Mouse (Mus musculus): Measurements from ENCODE around the gene Uvrag. TPM values are rescaled to one million over a fixed set of nuclear protein-coding genes. Genes with fewer than 3 reads are reported as not detected.

Gene Uvrag
- polyA plus RNA-seq, 1 experiment from 2014 or later, result 14.5 TPM

DNA sequence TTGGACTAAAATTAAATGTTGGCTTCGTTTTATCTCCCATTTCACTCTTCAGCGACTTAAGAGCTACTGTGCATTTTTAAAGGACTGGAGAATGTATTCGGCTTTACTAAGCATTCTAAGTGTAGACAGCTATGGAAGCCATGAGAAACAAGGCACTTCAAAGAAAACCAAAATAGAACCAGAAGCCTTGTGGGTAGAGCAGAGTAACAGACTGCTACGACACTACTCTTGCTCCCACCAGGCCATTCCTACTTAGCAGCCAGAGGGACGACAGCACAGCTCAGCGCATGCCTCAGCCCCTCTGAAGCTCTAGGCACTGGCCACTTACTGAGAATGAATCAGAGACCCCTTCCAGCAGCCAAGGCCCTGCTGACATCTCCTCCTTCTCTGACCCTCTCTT, 155.5 kb downstream of the Uvrag start:
- no peak overlapping the region for H3K27ac ChIP-seq (ENCODE audit: low read depth, low read length)

DNA sequence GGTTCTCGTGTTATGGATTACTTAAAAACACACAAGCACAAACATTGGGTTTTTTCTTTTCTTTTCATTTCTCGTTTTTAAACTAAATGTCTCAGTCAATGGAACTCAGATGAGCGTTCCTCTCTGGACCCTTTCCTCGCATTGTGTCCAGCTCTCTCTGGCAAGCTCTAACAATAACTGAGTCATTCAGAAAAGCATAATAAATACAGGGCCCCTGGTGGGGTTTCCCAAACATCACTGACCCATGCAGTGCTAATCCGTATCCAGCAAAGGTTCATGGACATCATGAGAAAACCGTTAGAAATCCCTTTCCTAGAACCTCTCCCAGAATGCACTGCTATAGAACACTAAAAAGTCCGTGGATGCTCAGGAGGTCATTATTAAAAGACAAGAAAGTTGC, 156.6 kb downstream of the Uvrag start:
- Histone ChIP-seq H3K27me3 (replicated peaks; ENCODE audit: control insufficient read depth, insufficient read depth, low read length) (no peaks in the 10 kb centered on the region), H3K4me2 (no peak overlapping the region), H3K4me3 (ENCODE audit: low read depth, low read length) (no peak overlapping the region), H3K27ac (ENCODE audit: low read depth, low read length) (no peak overlapping the region), H3K36me3 (ENCODE audit: control insufficient read depth, insufficient read depth, low read length) (peaks cover 2% of the 10 kb centered on the region; the same call in 1 of the 2 replicates), H3K9me3 (ENCODE audit: control insufficient read depth, low read length) (no peaks in the 10 kb centered on the region), H3K4me1 (replicated peaks; ENCODE audit: control insufficient read depth, insufficient read depth, low read length) (peaks cover 7% of the 10 kb centered on the region), H3K9ac (ENCODE audit: low read depth, low read length) (no peak overlapping the region)
- no peak for DNase-seq (ENCODE audit: low spot score)
- 81% methylated on average over 7 of the region's 7 CpGs for WGBS
- ATAC-seq (replicated peaks; ENCODE audit: low FRiP score), result no peak

More for the DNA sequence above, 155.5 kb downstream of the Uvrag start:
- H3K4me1 ChIP-seq (replicated peaks; ENCODE audit: control insufficient read depth, insufficient read depth, low read length), result peaks cover 7% of the 10 kb centered on the region
- H3K9ac ChIP-seq (ENCODE audit: low read depth, low read length), result no peak overlapping the region
- peaks cover 2% of the 10 kb centered on the region; the same call in 1 of the 2 replicates for H3K36me3 ChIP-seq (ENCODE audit: control insufficient read depth, insufficient read depth, low read length)
- H3K4me3 ChIP-seq (ENCODE audit: low read depth, low read length), result no peak overlapping the region
- DNase-seq (ENCODE audit: low spot score) (no peak), ATAC-seq (replicated peaks; ENCODE audit: low FRiP score) (no peak)
- H3K9me3 ChIP-seq (ENCODE audit: control insufficient read depth, low read length), result no peaks in the 10 kb centered on the region
- no peak overlapping the region for H3K4me2 ChIP-seq
- no peaks in the 10 kb centered on the region for H3K27me3 ChIP-seq (replicated peaks; ENCODE audit: control insufficient read depth, insufficient read depth, low read length)
- WGBS, result 81% methylated on average over 6 of the region's 6 CpGs

DNA sequence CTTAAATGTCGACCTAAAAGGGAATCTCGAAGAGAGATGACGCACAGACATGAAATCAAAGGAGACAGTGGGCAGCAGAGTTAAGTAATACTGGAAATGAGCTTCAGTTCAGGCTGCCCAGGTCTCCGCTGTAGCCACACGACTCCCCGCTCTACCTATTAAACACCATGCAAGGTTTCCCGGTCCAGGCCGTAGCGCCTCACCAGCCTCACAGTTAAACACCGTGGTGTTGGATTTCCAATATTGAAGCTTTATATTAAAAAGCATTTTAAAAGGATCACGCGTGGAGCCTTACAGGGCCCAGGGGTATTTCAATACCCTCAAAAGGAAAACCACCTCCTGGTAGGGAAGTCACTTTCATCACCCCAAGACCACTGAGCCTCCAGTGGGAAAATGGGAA, 157.9 kb downstream of the Uvrag start:
- Histone ChIP-seq H3K27ac (ENCODE audit: low read depth, low read length) (no peak overlapping the region), H3K4me2 (no peak overlapping the region), H3K27me3 (replicated peaks; ENCODE audit: control insufficient read depth, insufficient read depth, low read length) (no peaks in the 10 kb centered on the region), H3K4me3 (ENCODE audit: low read depth, low read length) (no peak overlapping the region), H3K4me1 (replicated peaks; ENCODE audit: control insufficient read depth, insufficient read depth, low read length) (peaks cover 7% of the 10 kb centered on the region), H3K36me3 (ENCODE audit: control insufficient read depth, insufficient read depth, low read length) (peaks cover 2% of the 10 kb centered on the region; the same call in 1 of the 2 replicates), H3K9ac (ENCODE audit: low read depth, low read length) (no peak overlapping the region), H3K9me3 (ENCODE audit: control insufficient read depth, low read length) (no peaks in the 10 kb centered on the region)
- DNase-seq (ENCODE audit: low spot score), result no peak
- ATAC-seq (replicated peaks; ENCODE audit: low FRiP score), result no peak
- 91% methylated on average over 12 of the region's 12 CpGs for WGBS

DNA sequence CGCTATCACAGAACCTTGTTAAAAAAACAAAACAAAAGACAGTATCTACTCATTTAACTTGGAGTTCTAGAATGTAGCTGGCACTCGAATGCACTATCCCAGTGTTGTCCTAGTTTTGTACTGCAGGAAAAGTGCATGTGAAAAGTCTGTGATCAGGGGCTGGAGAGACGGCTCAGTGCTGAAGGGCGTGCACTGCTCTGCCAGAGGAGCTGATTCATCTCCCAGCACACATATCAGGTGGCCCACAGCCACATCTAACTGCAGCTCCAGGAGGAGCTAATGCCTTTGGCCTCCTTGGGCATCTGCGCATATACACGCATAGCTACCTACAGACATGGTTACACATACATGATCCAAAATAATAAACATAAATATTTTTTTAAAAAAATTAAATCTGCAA, 159.5 kb downstream of the Uvrag start:
- WGBS, result 70% methylated on average over 6 of the region's 6 CpGs
- peaks cover 3% of the 10 kb centered on the region for H3K4me1 ChIP-seq (replicated peaks; ENCODE audit: control insufficient read depth, insufficient read depth, low read length)
- peak; percentile 56; the same call in 1 of the 2 replicates for ATAC-seq (replicated peaks; ENCODE audit: low FRiP score)

DNA sequence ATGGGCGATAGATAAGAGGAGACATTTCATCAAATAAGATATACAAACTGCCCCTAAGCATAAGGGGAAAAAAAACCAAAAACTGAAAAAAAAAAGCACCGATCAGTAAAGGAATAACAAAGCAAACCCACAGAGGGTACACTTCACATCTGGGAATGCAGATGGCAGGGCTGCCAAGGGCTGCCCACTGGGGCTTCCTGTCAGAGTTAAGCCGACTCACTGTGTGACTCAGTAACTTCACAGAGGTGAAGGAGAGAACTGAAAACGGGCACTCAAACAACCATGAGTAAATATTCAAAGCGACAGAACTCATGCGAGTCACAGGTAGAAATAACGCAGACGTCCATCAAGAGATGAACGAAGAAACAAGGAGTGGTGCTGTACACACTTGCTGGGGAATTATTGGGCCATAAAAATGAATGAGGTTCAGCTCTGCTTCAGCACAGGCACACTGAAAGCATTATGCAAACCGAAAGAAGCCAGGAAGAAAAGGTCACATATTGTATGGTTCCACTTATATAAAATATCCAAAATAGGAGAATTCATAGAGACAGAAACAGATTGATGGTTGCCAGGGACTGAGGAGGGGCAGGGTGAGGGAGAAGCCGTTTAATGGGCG, 164.0 kb downstream of the Uvrag start:
- Histone ChIP-seq H3K4me2 (no peak overlapping the region), H3K4me1 (replicated peaks; ENCODE audit: control insufficient read depth, insufficient read depth, low read length) (no peaks in the 10 kb centered on the region), H3K36me3 (ENCODE audit: control insufficient read depth, insufficient read depth, low read length) (no peaks in the 10 kb centered on the region), H3K9ac (ENCODE audit: low read depth, low read length) (no peak overlapping the region), H3K4me3 (ENCODE audit: low read depth, low read length) (no peak overlapping the region), H3K9me3 (ENCODE audit: control insufficient read depth, low read length) (no peaks in the 10 kb centered on the region), H3K27me3 (replicated peaks; ENCODE audit: control insufficient read depth, insufficient read depth, low read length) (no peaks in the 10 kb centered on the region), H3K27ac (ENCODE audit: low read depth, low read length) (no peak overlapping the region)
- ATAC-seq (replicated peaks; ENCODE audit: low FRiP score), result no peak
- 78% methylated on average over 12 of the region's 12 CpGs for WGBS
- DNase-seq (ENCODE audit: low spot score), result no peak

More for the DNA sequence above, 159.5 kb downstream of the Uvrag start:
- DNase-seq (ENCODE audit: low spot score), result no peak
- Histone ChIP-seq H3K27me3 (replicated peaks; ENCODE audit: control insufficient read depth, insufficient read depth, low read length) (no peaks in the 10 kb centered on the region), H3K4me3 (ENCODE audit: low read depth, low read length) (no peak overlapping the region), H3K9ac (ENCODE audit: low read depth, low read length) (no peak overlapping the region), H3K4me2 (no peak overlapping the region), H3K27ac (ENCODE audit: low read depth, low read length) (no peak overlapping the region), H3K36me3 (ENCODE audit: control insufficient read depth, insufficient read depth, low read length) (no peaks in the 10 kb centered on the region; the same call in 1 of the 2 replicates), H3K9me3 (ENCODE audit: control insufficient read depth, low read length) (no peaks in the 10 kb centered on the region)

DNA sequence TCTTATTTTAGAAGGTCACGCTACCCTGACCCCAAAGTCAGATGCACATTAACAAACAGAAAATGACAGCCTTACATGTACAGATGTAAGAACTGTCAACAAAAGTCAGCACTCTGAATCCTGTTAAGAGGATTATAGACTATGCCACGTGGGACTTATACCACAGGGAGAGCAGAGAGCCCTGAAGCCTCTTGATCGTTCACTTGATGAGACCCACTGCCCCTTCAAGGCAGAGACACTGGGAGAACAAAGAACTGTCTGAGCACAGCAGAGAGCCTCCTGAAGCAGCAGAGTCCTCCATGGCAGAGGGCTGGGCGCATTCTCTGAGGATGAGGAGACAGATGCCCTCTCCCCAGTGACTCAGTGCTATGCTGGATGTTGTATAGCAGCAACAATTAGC, 166.4 kb downstream of the Uvrag start:
- Histone ChIP-seq H3K4me1 (replicated peaks; ENCODE audit: control insufficient read depth, insufficient read depth, low read length) (no peaks in the 10 kb centered on the region), H3K9me3 (ENCODE audit: control insufficient read depth, low read length) (no peaks in the 10 kb centered on the region), H3K9ac (ENCODE audit: low read depth, low read length) (no peak overlapping the region), H3K36me3 (ENCODE audit: control insufficient read depth, insufficient read depth, low read length) (no peaks in the 10 kb centered on the region), H3K27me3 (replicated peaks; ENCODE audit: control insufficient read depth, insufficient read depth, low read length) (no peaks in the 10 kb centered on the region), H3K27ac (ENCODE audit: low read depth, low read length) (no peak overlapping the region), H3K4me2 (no peak overlapping the region), H3K4me3 (ENCODE audit: low read depth, low read length) (no peak overlapping the region)
- no peak for DNase-seq (ENCODE audit: low spot score)
- ATAC-seq (replicated peaks; ENCODE audit: low FRiP score), result no peak
- 76% methylated on average over 4 of the region's 4 CpGs for WGBS

DNA sequence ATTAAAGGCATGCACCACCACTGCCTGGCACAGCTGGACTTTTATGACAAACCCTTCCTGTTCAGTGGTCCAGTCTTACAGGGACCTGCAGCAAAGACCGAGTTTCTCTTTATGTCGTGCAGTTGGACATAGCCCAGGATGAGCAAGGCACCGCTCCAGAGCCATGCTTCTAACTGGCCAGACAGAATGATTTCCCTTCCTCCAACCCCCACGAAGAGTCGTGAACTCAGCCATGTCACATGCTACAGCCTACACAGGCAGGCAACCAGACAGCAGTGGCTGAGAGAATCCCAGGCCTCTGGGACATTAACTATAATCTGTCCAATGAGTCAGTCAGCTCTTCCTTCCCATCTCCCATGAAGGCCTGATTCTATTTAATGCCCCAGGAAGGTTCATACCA, 170.2 kb downstream of the Uvrag start:
- H3K4me3 ChIP-seq (ENCODE audit: low read depth, low read length), result no peak overlapping the region
- DNase-seq (ENCODE audit: low spot score), result no peak
- H3K36me3 ChIP-seq (ENCODE audit: control insufficient read depth, insufficient read depth, low read length), result no peaks in the 10 kb centered on the region; the same call in 1 of the 2 replicates
- H3K4me1 ChIP-seq (replicated peaks; ENCODE audit: control insufficient read depth, insufficient read depth, low read length), result no peaks in the 10 kb centered on the region; the same call in 1 of the 2 replicates
- no peak overlapping the region for H3K4me2 ChIP-seq
- no peaks in the 10 kb centered on the region for H3K27me3 ChIP-seq (replicated peaks; ENCODE audit: control insufficient read depth, insufficient read depth, low read length)
- no peak overlapping the region for H3K9ac ChIP-seq (ENCODE audit: low read depth, low read length)
- 88% methylated on average over 5 of the region's 5 CpGs for WGBS
- ATAC-seq (replicated peaks; ENCODE audit: low FRiP score), result no peak
- H3K27ac ChIP-seq (ENCODE audit: low read depth, low read length), result no peak overlapping the region
- no peaks in the 10 kb centered on the region for H3K9me3 ChIP-seq (ENCODE audit: control insufficient read depth, low read length)

DNA sequence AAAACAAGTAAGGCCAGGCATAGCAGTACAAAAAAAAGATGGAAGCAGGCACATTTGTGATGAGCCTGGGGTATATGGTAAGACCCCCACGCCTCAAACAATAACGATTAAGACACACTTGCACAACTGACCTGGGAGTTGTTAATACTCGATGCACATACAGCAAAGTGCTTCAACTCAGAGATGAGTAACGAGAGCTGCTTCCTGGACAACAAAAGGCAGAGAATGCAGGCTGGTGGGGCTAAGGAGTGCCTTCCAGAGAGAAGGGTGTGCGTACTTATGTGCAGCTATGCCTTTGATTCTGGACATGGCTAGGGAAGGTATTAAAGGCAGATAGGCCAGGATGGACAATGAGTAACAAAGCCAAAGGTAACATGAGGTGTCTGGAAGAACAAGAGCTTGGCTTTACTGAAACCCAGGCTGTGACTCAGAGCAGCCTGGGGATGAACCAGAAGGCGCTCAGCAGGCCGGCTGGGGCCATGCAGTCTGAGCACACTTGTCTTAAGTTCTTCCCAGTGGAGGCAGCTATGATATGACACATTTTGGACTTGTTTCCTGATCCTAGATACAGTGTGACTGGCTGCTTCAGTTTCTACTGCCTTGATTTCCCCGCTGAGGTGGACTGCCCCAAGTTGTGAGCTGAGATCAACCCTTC, 172.1 kb downstream of the Uvrag start:
- Histone ChIP-seq H3K36me3 (ENCODE audit: control insufficient read depth, insufficient read depth, low read length) (no peaks in the 10 kb centered on the region; the same call in 1 of the 2 replicates), H3K9ac (ENCODE audit: low read depth, low read length) (no peak overlapping the region), H3K4me1 (replicated peaks; ENCODE audit: control insufficient read depth, insufficient read depth, low read length) (no peaks in the 10 kb centered on the region; the same call in 1 of the 2 replicates), H3K27ac (ENCODE audit: low read depth, low read length) (no peak overlapping the region), H3K4me2 (no peak overlapping the region), H3K4me3 (ENCODE audit: low read depth, low read length) (no peak overlapping the region), H3K9me3 (ENCODE audit: control insufficient read depth, low read length) (no peaks in the 10 kb centered on the region), H3K27me3 (replicated peaks; ENCODE audit: control insufficient read depth, insufficient read depth, low read length) (no peaks in the 10 kb centered on the region)
- 84% methylated on average over 8 of the region's 8 CpGs for WGBS
- DNase-seq (ENCODE audit: low spot score) (no peak), ATAC-seq (replicated peaks; ENCODE audit: low FRiP score) (no peak)
